Mouse (Mus musculus) ES-Bruce4 (cell line): ENCODE measurements around the gene Tjap1. TPM values are rescaled to one million over a fixed set of nuclear protein-coding genes. Genes with fewer than 3 reads are reported as not detected.
A peak's percentile ranks its signal among the peaks of the same experiment; 100 is the strongest.

Experiments used
- H3K27ac ChIP-seq: 2 replicates; pipeline ENCODE4 v1.5.1; 2012; ENCODE audit warnings: low read length, inconsistent platforms; ENCODE audit not compliant: insufficient read depth
- H3K27me3 ChIP-seq: 2 replicates; pipeline ENCODE4 v1.6.1; 2012; ENCODE audit warnings: mild to moderate bottlenecking, low read length, inconsistent platforms; ENCODE audit not compliant: control insufficient read depth, poor library complexity, insufficient read depth, severe bottlenecking
- H3K36me3 ChIP-seq: 2 replicates; pipeline ENCODE4 v1.6.1; 2012; ENCODE audit warnings: inconsistent platforms, mild to moderate bottlenecking, low read length, moderate library complexity; ENCODE audit not compliant: control insufficient read depth, poor library complexity, insufficient read depth, severe bottlenecking
- H3K4me1 ChIP-seq: one replicate; pipeline ENCODE4 v1.8.1; 2011; ENCODE audit warnings: low read length; ENCODE audit not compliant: control insufficient read depth, insufficient read depth
- H3K4me3 ChIP-seq: 2 replicates; pipeline ENCODE4 v1.5.1; 2011; ENCODE audit warnings: low read depth, mild to moderate bottlenecking, low read length
- H3K9ac ChIP-seq: 2 replicates; pipeline ENCODE4 v1.6.1; 2012; ENCODE audit warnings: low read depth, mild to moderate bottlenecking, inconsistent platforms; ENCODE audit not compliant: poor library complexity, severe bottlenecking
- H3K9me3 ChIP-seq: replicated peaks from 2 replicates; pipeline ENCODE4 v1.6.1; 2012; ENCODE audit warnings: mild to moderate bottlenecking, low read length, inconsistent platforms; ENCODE audit not compliant: control insufficient read depth, poor library complexity, insufficient read depth, severe bottlenecking
- CTCF ChIP-seq: IDR thresholded peaks from one replicate; pipeline ENCODE4 v1.8.1; 2011; ENCODE audit warnings: low read depth, low read length
- EP300 ChIP-seq: IDR thresholded peaks from 2 replicates; pipeline ENCODE4 v1.6.1; 2011; ENCODE audit warnings: low read depth, low read length; ENCODE audit not compliant: insufficient read depth
- POLR2A ChIP-seq: IDR thresholded peaks from one replicate; pipeline ENCODE4 v1.8.1; 2011; ENCODE audit warnings: low read length; ENCODE audit not compliant: insufficient read depth
- polyA plus RNA-seq: library from polyadenylated mRNA; stranded (reverse); fragments of >200 nt; gene quantifications from 2 replicates; pipeline ENCODE4 v1.2.4, GENCODE M21; 2011; ENCODE audit warnings: low read depth; ENCODE audit not compliant: missing spikeins, insufficient read depth, insufficient read length

Tjap1 gene
- polyA plus RNA-seq, 1 experiment: 75.2 TPM

DNA sequence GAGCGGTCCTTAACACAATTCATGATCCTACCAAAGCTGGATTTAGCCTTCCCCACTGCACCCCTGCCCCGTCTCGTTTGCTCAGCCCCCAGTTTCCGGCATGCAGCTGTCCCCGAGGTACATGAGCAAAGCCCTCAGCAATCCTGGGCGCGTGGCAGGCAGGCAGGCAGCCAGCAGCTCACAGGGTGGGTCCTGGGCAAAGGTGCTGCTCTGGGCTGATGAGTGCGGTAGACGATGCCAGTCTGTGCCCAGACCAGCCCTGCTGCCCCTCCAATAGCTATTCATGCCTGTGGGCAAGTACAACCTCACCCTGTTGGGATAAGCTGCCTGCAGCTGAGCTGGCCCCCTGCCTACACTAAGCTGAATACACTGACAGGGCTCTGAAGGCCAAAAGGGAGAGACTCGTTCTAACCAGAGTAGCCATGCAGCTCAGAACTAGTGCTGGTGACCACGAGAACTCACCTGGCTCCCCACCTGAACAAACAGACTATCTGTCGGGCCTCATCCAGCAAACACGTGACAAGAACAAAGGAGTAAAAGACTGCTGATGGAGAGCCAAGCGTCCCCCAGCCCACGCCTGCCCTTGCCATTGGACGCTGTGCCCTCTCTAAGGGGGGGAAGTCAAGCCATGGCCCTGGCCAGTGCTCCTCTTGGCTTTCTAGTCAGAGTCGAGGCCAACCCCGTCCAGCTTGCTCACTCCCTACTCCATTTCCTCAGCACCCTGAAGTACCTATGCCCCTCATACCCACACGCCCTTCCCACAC is 12.9 kb downstream of the Tjap1 start:
- no peak overlapping the region for H3K9ac ChIP-seq
- peaks cover 12% of the 10 kb centered on the region for H3K4me1 ChIP-seq
- H3K4me3 ChIP-seq: no peak overlapping the region
- H3K27me3 ChIP-seq: no peaks in the 10 kb centered on the region
- no peaks in the 10 kb centered on the region for H3K9me3 ChIP-seq
- peaks cover 16% of the 10 kb centered on the region; the same call in 1 of the 2 replicates for H3K36me3 ChIP-seq
- H3K27ac ChIP-seq: no peak overlapping the region
- TF ChIP-seq CTCF (no peak), POLR2A (no peak), EP300 (no peak)

GRCm38 (mm10) chr17:46268026-46268720 is 14.7 kb downstream of the Tjap1 start:
- TF ChIP-seq CTCF: no peak
- no peak for TF ChIP-seq EP300
- no peak for TF ChIP-seq POLR2A
- Histone ChIP-seq H3K27ac (peak overlapping the region; percentile 76; the same call in 1 of the 2 replicates), H3K9ac (no peak overlapping the region), H3K36me3 (peaks cover 29% of the 10 kb centered on the region), H3K27me3 (no peaks in the 10 kb centered on the region), H3K4me3 (no peak overlapping the region), H3K9me3 (no peaks in the 10 kb centered on the region), H3K4me1 (peaks cover 9% of the 10 kb centered on the region)

DNA sequence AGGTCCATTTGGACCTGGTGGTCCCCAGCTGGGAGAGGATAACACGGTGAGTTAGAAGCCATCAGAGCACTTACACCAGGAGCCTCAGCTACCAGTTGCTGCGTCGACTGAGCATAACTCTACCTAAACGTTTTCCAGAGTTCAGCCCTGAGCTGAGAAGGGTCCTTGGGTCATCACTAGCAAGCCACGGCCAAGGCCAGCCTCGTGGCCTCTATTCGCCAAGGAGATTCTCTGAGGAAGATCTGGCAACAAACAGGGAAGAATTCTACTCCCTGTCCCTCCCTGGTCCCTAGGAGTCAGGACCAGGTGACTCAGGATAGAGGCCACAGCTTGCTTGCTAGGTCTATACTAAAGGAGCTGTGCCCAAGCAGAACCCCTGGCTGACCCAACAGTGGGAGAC is 15.3 kb downstream of the Tjap1 start:
- H3K36me3 ChIP-seq: peaks cover 36% of the 10 kb centered on the region
- peaks cover 9% of the 10 kb centered on the region for H3K4me1 ChIP-seq
- TF ChIP-seq POLR2A (no peak), EP300 (no peak), CTCF (no peak)
- H3K27ac ChIP-seq: peak overlapping the region; percentile 76
- no peaks in the 10 kb centered on the region for H3K9me3 ChIP-seq
- no peaks in the 10 kb centered on the region for H3K27me3 ChIP-seq
- no peak overlapping the region for H3K9ac ChIP-seq
- no peak overlapping the region for H3K4me3 ChIP-seq

- TF ChIP-seq EP300 (0 out of 2 replicates have a peak, but pooled peaks have one; percentile 42), POLR2A (no peak)
- H3K9ac ChIP-seq: no peak overlapping the region
- peak overlapping the region; percentile 76 for H3K27ac ChIP-seq
- H3K9me3 ChIP-seq: no peaks in the 10 kb centered on the region
- peaks cover 9% of the 10 kb centered on the region for H3K4me1 ChIP-seq
- no peaks in the 10 kb centered on the region for H3K27me3 ChIP-seq
- no peak overlapping the region for H3K4me3 ChIP-seq
- peaks cover 41% of the 10 kb centered on the region for H3K36me3 ChIP-seq
These were observed 15.8 kb downstream of the Tjap1 start for GRCm38 (mm10) chr17:46266986-46267385.

DNA sequence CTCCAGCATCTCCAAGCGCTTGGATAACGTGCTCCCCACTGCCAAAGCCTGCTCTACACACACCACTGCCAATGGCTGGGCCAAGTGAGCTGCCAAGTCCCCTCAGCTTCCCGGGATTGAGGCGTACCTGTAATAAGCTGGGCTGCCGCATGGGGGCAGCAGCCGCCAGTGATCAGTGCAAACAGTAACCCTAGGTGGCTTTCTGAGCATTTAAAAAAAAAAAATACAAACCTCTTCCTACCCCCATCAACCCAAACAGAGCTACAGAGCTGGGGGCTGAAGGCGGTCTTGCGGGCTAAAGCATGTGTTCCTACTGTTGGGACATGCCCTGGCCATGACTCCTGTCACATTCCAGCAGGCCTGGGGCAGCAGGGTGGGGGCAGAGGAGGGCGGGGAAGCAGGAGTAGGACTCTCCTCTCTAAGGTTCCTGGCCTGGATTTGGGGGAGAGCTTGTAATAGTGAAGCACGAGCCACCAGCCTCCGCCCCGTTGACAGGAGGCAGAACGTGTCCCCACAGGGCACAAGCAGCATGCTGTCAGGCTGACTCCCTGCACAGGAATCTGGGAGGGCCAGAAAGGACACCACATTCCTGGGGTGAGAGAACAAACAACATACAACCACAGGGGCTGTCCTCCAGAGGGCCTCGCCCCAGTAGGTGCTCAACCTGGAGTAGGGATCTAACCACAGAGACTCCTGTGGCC is 16.8 kb downstream of the Tjap1 start:
- peaks cover 37% of the 10 kb centered on the region for H3K36me3 ChIP-seq
- H3K27ac ChIP-seq: peak overlapping the region; percentile 76
- peaks cover 9% of the 10 kb centered on the region for H3K4me1 ChIP-seq
- no peaks in the 10 kb centered on the region for H3K27me3 ChIP-seq
- TF ChIP-seq POLR2A: no peak
- TF ChIP-seq EP300: peak; percentile 88
- peak; percentile 79 for TF ChIP-seq CTCF
- no peak overlapping the region for H3K9ac ChIP-seq
- no peaks in the 10 kb centered on the region for H3K9me3 ChIP-seq
- no peak overlapping the region for H3K4me3 ChIP-seq

- Histone ChIP-seq H3K27me3 (no peaks in the 10 kb centered on the region), H3K27ac (peak overlapping the region; percentile 18; the same call in 1 of the 2 replicates), H3K4me1 (peaks cover 9% of the 10 kb centered on the region), H3K4me3 (no peak overlapping the region), H3K9ac (no peak overlapping the region), H3K36me3 (peaks cover 36% of the 10 kb centered on the region), H3K9me3 (no peaks in the 10 kb centered on the region)
- TF ChIP-seq EP300 (no peak), CTCF (no peak), POLR2A (no peak)
These were observed 17.3 kb downstream of the Tjap1 start for GRCm38 (mm10) chr17:46265502-46265901.
